Mouse (Mus musculus): ENCODE data around the gene Fbxo48.
A peak's percentile ranks its signal among the peaks of the same experiment; 100 is the strongest.

The Fbxo48 gene

GRCm38 (mm10) chr11:16950976-16951760, at the start of gene Fbxo48:
Gene Fbxo48, plus strand, starts transcription at chr11:16951375.
- DNase-seq (ENCODE audit: low spot score in 2 of 2), result peak; percentile 83 to 89

GRCm38 (mm10) chr11:16904302-16905011, 46.7 kb upstream of the Fbxo48 start:
- DNase-seq (ENCODE audit: low spot score in 2 of 2), result peak in 1 of 2 experiments; percentile 28

GRCm38 (mm10) chr11:16905012-16905332, 46.2 kb upstream of the Fbxo48 start:
- no peak for DNase-seq (ENCODE audit: low spot score in 2 of 2)

GRCm38 (mm10) chr11:16906530-16906929, 44.6 kb upstream of the Fbxo48 start:
- no peak for DNase-seq (ENCODE audit: low spot score in 2 of 2)

- no peak for DNase-seq (ENCODE audit: low spot score in 2 of 2)
Observed at GRCm38 (mm10) chr11:16907517-16908129, 43.6 kb upstream of the Fbxo48 start.

GRCm38 (mm10) chr11:16914756-16915155, 36.4 kb upstream of the Fbxo48 start:
- DNase-seq (ENCODE audit: low spot score in 2 of 2), result no peak

GRCm38 (mm10) chr11:16915850-16916249, 35.3 kb upstream of the Fbxo48 start:
- no peak for DNase-seq (ENCODE audit: low spot score in 2 of 2)

- DNase-seq (ENCODE audit: low spot score in 2 of 2), result no peak
Observed at GRCm38 (mm10) chr11:16917512-16917911, 33.7 kb upstream of the Fbxo48 start.

- no peak for DNase-seq (ENCODE audit: low spot score in 2 of 2)
Observed at GRCm38 (mm10) chr11:16932159-16932558, 19.0 kb upstream of the Fbxo48 start.

DNA sequence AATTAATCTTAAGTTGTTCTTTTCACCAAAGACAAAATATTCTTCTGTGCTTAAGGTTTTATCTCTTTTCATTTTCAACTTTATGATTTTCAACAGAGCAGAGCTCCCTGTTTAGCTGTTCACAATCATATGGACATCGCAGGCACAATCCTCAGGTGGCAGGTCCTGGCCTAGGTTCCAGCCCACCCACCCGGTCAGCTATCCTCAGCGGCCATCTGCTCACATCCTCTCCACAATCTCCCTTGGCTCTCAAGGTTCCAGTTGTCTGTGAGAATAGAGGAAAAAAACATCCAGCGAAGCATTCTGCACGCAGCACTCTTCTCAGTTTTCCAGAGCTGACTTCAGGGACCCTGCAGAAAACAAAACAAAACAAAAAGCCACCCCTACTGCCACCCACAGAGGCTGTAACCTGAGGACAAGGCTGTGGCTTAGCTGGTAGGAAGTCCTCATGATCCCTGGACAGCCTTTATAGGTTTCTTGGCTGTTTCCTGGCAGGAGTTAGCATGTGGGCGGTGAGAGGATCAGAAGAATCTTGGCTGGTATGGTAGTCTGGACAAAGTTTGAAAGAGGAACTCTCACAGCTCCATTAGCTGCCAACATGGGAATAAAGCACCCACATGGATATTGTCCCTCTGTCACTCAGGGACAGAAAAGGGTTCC, 15.5 kb upstream of the Fbxo48 start:
- no peak for DNase-seq (ENCODE audit: low spot score in 2 of 2)

DNA sequence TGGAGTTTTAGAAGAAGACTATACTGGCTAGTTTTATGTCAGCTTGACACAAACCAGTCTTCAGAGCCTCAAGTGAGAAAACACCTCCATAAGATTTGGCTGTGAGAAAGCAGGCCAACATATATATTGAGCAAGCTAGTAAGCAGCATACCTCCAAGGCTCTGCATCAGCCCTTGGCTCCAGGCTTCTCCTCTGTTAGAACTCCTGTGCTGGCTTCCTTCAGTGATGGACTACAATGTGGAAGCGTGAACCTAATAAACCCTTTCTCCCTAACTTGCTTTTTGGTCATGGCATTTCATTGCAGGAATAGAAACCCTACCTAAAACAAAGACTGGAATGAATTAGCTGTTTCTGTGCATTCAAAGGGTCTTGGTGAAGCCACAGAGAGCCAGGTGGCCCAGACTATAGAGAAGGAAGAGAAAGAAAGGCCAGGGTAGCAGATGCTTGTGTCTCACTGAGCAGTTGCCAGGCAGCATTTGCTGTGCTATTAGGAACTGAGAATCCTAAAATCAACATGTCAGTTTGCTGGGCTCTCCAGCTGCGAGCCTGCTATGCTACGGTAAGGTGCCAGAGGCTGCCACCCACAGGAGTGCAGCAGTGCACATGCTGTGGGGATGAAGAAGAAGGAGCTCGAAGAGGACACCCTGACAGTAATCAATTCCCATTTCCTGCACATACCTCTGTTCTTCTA, 9.9 kb upstream of the Fbxo48 start:
- no peak for DNase-seq (ENCODE audit: low spot score in 2 of 2)

GRCm38 (mm10) chr11:16941973-16942452, 9.2 kb upstream of the Fbxo48 start:
- no peak for DNase-seq (ENCODE audit: low spot score in 2 of 2)

- DNase-seq (ENCODE audit: low spot score in 2 of 2), result no peak
Observed at GRCm38 (mm10) chr11:16943016-16943415, 8.2 kb upstream of the Fbxo48 start.

DNA sequence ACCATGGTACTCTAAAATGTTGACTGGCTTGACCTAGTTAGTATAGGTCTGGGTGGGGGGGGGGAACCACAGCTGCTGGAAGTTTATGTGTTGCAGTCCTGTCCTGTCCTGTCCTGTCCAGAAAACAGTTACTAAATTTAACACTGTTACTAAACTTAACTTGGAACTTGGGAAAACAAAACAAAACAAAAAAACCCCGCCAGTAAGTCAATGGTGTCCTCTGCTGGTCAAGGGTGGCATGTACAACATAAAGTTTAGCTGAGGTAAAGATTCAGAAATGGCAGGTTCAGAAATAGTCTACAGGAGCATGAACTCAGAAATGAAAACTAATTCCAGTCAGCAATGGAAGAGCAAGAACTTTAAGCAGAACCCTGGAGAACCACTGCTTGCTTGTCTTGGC, 2.4 kb upstream of the Fbxo48 start:
- DNase-seq (ENCODE audit: low spot score in 2 of 2), result no peak

- no peak for DNase-seq (ENCODE audit: low spot score in 2 of 2)
Observed at GRCm38 (mm10) chr11:16950226-16950975, 774 bp upstream of the Fbxo48 start.

- DNase-seq (ENCODE audit: low spot score in 2 of 2), result no peak
Observed at GRCm38 (mm10) chr11:16951761-16952010, 511 bp downstream of the Fbxo48 start.

- no peak for DNase-seq (ENCODE audit: low spot score in 2 of 2)
Observed at GRCm38 (mm10) chr11:16956115-16956862, 5.1 kb downstream of the Fbxo48 start.

GRCm38 (mm10) chr11:16957030-16957429, 5.9 kb downstream of the Fbxo48 start:
- no peak for DNase-seq (ENCODE audit: low spot score in 2 of 2)

GRCm38 (mm10) chr11:16958520-16958919, 7.3 kb downstream of the Fbxo48 start:
- no peak for DNase-seq (ENCODE audit: low spot score in 2 of 2)

DNA sequence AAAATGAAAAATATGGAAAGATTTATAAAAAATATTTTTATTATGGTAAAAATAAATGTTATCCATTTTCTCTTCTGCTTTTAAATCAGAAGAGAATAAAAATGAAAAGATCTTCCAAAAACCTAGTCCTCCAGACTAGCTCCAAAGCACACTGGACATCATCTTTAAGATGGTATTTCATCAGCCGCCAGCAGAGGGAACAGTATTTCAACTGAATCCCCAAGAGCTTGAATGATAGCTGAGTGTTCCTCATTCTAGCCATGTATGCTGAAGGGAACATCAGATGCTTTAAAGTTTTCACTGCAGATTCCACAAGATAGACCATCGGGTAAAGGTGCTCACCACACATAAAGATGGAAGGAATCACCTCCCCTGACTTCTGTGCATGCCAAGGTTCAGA, 16.6 kb downstream of the Fbxo48 start:
- DNase-seq (ENCODE audit: low spot score in 2 of 2), result peak in 1 of 2 experiments; percentile 28

Data from frontal cortex, postnatal 25 days (tissue).